Mouse (Mus musculus) C2C12 (cell line): Measurements from ENCODE around the gene Syf2. TPM values are rescaled to one million over a fixed set of nuclear protein-coding genes. Genes with fewer than 3 reads are reported as not detected.
"Not testable (repeated sequence)": the region's sequence is repeated elsewhere in the genome, so short reads cannot be mapped to it uniquely, and the experiment has no call there.

ENCODE experiments used
- H3K27me3 ChIP-seq: one replicate; pipeline ENCODE4 v1.6.1; 2011; ENCODE audit not compliant: control insufficient read depth, insufficient read depth, insufficient read length
- H3K36me3 ChIP-seq: one replicate; pipeline ENCODE4 v1.6.1; 2011; ENCODE audit not compliant: control insufficient read depth, insufficient read depth
- H3K4me3 ChIP-seq: one replicate; pipeline ENCODE4 v1.5.1; 2011; ENCODE audit warnings: mild to moderate bottlenecking, control low read depth; ENCODE audit not compliant: poor library complexity, insufficient read depth, severe bottlenecking
- H3K79me2 ChIP-seq: one replicate; pipeline ENCODE4 v1.6.1; 2011; ENCODE audit not compliant: control insufficient read depth, insufficient read depth
- H3K79me3 ChIP-seq: one replicate; pipeline ENCODE4 v1.6.1; 2011; ENCODE audit warnings: low read depth, control low read depth
- H3ac ChIP-seq: one replicate; pipeline ENCODE3; 2011; ENCODE audit warnings: low read depth; ENCODE audit not compliant: control insufficient read depth, insufficient read length
- CEBPB ChIP-seq: IDR thresholded peaks from one replicate; pipeline ENCODE4 v1.6.1; 2011; ENCODE audit warnings: low read depth, mild to moderate bottlenecking, control low read depth, moderate library complexity
- CTCF ChIP-seq: IDR thresholded peaks from one replicate; pipeline ENCODE4 v1.5.1; 2011; ENCODE audit not compliant: control insufficient read depth, insufficient read depth, insufficient read length
- FOSL1 ChIP-seq: IDR thresholded peaks from one replicate; pipeline ENCODE4 v1.8.0; 2011; ENCODE audit warnings: mild to moderate bottlenecking, low read length; ENCODE audit not compliant: poor library complexity, insufficient read depth, severe bottlenecking
- MAX ChIP-seq: IDR thresholded peaks from one replicate; pipeline ENCODE4 v1.6.1; 2011; ENCODE audit warnings: mild to moderate bottlenecking, control low read depth
- MYOD1 ChIP-seq: IDR thresholded peaks from one replicate; pipeline ENCODE4 v1.6.1; 2011; ENCODE audit warnings: low read depth; ENCODE audit not compliant: control insufficient read depth, insufficient read length
- MYOG ChIP-seq: IDR thresholded peaks from one replicate; pipeline ENCODE4 v1.6.1; 2011; ENCODE audit not compliant: control insufficient read depth, insufficient read length; ENCODE audit errors: extremely low read depth
- USF1 ChIP-seq: IDR thresholded peaks from one replicate; pipeline ENCODE4 v1.6.1; 2011; ENCODE audit warnings: low read depth, mild to moderate bottlenecking, control low read depth, moderate library complexity
- polyA plus RNA-seq: library from polyadenylated mRNA; unstranded; fragments of >200 nt; fragmentation: generic; extraction: Trizol; gene quantifications from one replicate; pipeline ENCODE4 v1.2.1, GENCODE M21; 2012; ENCODE audit warnings: missing spikeins

Gene Syf2
- polyA plus RNA-seq, 1 experiment = 48.6 TPM

DNA sequence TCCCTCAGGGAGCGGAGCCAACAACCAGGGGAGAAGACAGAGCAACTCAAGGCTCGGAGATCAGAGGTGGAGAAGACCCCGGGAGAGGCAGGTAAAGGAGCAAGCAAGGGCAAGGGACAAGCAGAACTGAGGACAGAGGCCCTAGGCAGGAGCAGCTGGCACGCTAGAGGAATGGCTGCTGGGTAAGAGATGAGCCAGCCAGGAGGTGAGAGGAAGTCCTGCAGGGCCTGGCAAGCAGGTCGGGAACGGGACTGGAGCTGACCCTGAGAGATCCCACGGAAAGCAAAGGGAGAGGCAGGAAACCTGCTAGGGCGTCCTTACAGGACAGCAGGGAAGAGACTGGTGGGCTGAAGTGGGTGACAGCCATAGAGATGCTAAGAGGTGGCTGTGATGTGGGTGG lies 29.6 kb upstream of the Syf2 start:
- no peaks in the 10 kb centered on the region for H3K27me3 ChIP-seq

DNA sequence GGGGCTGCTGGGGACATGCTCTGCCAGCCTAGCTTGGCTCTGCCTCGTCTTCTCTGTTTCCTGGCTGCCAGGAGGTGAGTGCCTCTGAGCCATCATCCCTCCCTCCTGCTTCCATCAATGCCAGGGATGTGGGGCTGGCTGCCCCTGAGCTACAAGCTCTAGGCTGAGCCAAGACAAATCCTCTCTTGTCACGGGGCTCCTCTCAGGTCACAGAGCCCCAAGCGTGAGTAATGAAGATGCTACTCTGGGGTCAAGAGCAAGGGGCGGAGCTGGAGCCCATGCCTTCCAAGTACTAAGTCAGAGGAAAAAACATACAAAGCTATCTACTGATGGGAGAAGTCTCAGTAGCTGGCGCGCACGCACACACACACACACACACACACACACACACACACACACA lies 27.7 kb upstream of the Syf2 start:
- Histone ChIP-seq H3K27me3 (no peaks in the 10 kb centered on the region), H3K79me2 (no peaks in the 10 kb centered on the region), H3K79me3 (no peaks in the 10 kb centered on the region), H3K36me3 (peaks cover 45% of the 10 kb centered on the region), H3ac (no peak overlapping the region), H3K4me3 (no peak overlapping the region)
- TF ChIP-seq CTCF = no peak
- TF ChIP-seq FOSL1 = no peak
- no peak for TF ChIP-seq MYOG
- TF ChIP-seq MAX = no peak
- no peak for TF ChIP-seq CEBPB
- no peak for TF ChIP-seq USF1
- no peak for TF ChIP-seq MYOD1

More for the DNA sequence above, 29.6 kb upstream of the Syf2 start:
- TF ChIP-seq MYOD1 (no peak), FOSL1 (no peak), MAX (no peak), MYOG (no peak), CTCF (no peak), CEBPB (no peak), USF1 (no peak)
- H3K79me3 ChIP-seq = no peaks in the 10 kb centered on the region
- H3ac ChIP-seq = no peak overlapping the region
- peaks cover 45% of the 10 kb centered on the region for H3K36me3 ChIP-seq
- H3K4me3 ChIP-seq = no peak overlapping the region
- H3K79me2 ChIP-seq = no peaks in the 10 kb centered on the region

DNA sequence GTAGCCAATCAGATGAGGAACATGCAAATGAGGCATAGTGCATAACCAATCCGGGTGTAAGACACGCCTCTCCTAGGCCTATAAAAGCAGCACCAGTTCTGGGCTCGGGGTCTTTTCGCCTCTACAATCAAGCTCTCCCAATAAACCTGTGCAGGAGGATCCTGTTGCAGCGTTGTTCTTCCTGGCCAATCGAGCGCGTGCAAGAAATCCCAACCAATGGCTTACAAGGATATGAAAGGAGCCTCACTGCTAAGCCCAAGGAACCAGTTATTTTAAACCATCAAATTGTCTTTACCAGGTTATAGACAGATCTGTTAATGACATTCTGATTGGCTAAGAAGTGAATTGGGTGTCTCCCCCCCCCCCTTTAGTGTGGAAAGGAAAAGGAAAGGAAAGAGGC lies 19.3 kb upstream of the Syf2 start:
- H3ac ChIP-seq, H3K79me3 ChIP-seq, H3K27me3 ChIP-seq, H3K4me3 ChIP-seq: not testable (repeated sequence)
- peaks cover 15% of the 10 kb centered on the region for H3K36me3 ChIP-seq
- peaks cover 28% of the 10 kb centered on the region for H3K79me2 ChIP-seq

DNA sequence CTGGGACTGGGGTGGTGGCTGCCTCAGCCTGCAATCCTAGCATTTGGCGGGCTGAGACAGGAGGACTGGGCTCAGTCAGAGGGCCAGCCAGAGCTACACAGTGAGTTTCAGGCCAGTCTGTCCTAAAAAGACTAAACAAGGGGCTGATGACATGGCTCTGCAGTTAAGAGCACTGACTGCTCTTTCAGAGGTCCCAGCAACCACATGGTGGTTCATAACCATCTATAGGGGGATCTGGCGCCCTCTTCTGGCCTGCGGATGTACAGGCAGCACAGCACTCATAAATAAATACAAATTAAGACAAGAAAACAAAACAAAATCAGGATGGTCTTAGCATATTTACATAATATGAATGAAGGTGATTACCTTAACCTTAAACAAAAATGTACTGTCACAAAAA lies 17.3 kb upstream of the Syf2 start:
- Histone ChIP-seq H3K79me3 (peaks cover 5% of the 10 kb centered on the region), H3K27me3 (no peaks in the 10 kb centered on the region), H3K79me2 (peaks cover 28% of the 10 kb centered on the region), H3K36me3 (peaks cover 9% of the 10 kb centered on the region), H3ac (peak overlapping the region; percentile 18), H3K4me3 (no peak overlapping the region)
- TF ChIP-seq FOSL1 = no peak
- no peak for TF ChIP-seq MYOD1
- TF ChIP-seq CTCF = peak; percentile 10
- no peak for TF ChIP-seq MYOG
- TF ChIP-seq CEBPB = no peak
- TF ChIP-seq USF1 = no peak
- TF ChIP-seq MAX = peak; percentile 71

DNA sequence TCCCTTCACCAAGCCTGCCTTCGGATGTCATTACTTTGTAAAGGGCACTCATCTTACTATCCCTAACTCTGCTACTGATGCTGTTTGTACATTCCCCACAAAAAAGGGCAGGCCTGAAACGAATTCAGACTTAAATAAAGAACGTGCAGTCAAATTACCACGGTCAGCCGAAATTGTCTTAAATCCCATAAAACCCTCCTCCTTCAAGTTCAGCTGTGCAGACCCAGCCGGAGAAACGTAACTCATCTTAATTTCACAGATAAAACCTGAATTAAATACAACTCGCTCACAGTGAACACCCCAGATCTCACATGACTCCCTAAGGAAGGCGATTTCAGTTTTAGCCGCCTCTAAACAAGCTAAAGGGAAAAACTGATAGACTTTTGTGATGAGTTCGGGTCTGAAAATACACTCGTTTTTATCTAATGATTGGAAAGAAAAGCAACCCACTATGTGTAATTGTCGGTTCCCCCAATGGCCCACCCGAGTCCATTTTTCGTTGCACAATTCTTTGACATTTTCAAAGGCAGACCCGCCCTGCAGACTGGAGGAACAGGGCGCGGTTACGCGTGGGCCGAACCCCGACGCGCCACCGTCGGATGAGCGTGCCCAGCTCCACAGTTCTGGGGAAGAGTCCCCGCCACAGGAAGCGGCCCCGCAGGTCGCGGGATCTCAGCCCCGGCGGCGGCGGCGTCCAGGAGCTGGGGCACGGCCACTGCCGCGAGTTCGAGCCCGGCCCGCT lies 16.4 kb upstream of the Syf2 start:
- Histone ChIP-seq H3K79me3 (peaks cover 5% of the 10 kb centered on the region), H3K27me3 (no peaks in the 10 kb centered on the region), H3K4me3 (peak overlapping the region; percentile 45), H3ac (peak overlapping the region; percentile 71), H3K79me2 (peaks cover 28% of the 10 kb centered on the region), H3K36me3 (peaks cover under 1% of the 10 kb centered on the region)
- TF ChIP-seq MYOG = no peak
- no peak for TF ChIP-seq CTCF
- no peak for TF ChIP-seq CEBPB

DNA sequence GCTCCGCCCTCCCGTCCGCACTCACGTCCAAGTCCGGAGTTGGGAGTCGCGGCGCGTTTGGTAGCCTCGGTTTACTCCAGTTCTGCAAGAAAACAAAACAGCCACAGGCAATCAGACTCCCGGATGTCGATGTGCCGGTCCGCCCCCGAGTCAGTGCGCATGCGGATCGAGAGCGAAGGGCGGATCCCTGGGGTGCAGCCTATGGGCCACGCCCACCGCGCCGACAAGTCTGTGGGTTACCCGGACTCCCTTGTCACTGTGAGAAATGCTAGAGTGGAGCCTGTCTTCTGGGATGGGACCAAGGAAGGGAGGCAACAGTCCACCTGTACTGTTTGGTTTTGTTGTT lies 15.9 kb upstream of the Syf2 start, which contains the start of gene Tmem50a:
TSS of gene Tmem50a (minus strand) at position 161 of the 346 bp plus-strand sequence.
- TF ChIP-seq CEBPB (no peak), MYOG (no peak), FOSL1 (no peak), USF1 (no peak), CTCF (no peak), MAX (no peak), MYOD1 (no peak)
- H3K4me3 ChIP-seq = peak within 1 kb of the TSS; percentile 45
- peak within 1 kb of the TSS; percentile 71 for H3ac ChIP-seq
- peaks cover 5% of the 10 kb centered on the region for H3K79me3 ChIP-seq
- peaks cover 28% of the 10 kb centered on the region for H3K79me2 ChIP-seq
- H3K36me3 ChIP-seq = no peaks in the 10 kb centered on the region
- H3K27me3 ChIP-seq = no peaks in the 10 kb centered on the region
